Mouse (Mus musculus): ENCODE measurements at regions not wholly inside any gene's neighbourhood (a gene's known extent, or its start where the extent isn't known, plus 50 kb on each side); places are given as distances from the start of the nearest gene placed in this dataset.

- TF ChIP-seq CTCF (IDR thresholded peaks at IDR 0.05; ENCODE audit: borderline replicate concordance, extremely low read depth, insufficient read depth, insufficient read length) (peak; percentile 55; the same call in 1 of the 2 replicates), POLR2A (IDR thresholded peaks at IDR 0.05; ENCODE audit: borderline replicate concordance, extremely low read depth, insufficient read depth, insufficient read length, poor library complexity, severe bottlenecking) (no peak)
These were observed 366.0 kb upstream of the 2610301B20Rik start for GRCm38 (mm10) chr4:10508163-10508821.
